27 mouse cellular contexts compared by ENCODE assay signal in the genomic region with DNA sequence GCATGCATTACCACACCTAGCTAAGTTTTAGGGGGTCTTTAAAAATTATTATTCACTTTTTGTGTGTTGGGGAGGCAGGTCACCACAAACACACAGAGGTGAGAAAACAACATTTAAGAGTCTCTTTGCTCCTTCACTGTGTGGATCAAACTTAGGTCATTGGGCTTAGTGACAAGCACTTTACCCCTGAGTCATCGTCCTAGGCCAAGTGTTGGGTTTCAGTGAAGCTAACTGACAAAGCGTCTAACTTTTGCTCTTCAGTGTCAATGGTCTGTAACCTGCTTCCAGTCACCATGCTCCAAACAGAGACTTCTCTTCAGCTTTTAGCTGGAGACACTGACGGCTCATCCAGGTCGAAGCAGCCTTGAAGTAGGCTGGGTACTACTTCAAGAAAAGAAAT.
"Had no signal": no experiment of that assay in that cellular context is flagged by ENCODE, and none has a peak within 500 bp of the region (broad histone marks: within the 10 kb centered on the region; RNA-seq: fewer than 3 reads in every experiment).

No protein-coding gene starts in this region.

- H3K9ac ChIP-seq: embryonic facial prominence, embryonic 12.5 days; embryonic facial prominence, embryonic 13.5 days; embryonic facial prominence, embryonic 15.5 days; forebrain, embryonic 12.5 days; forebrain, embryonic 13.5 days; forebrain, embryonic 15.5 days; forebrain, postnatal 0 days had no signal

- H3K27ac ChIP-seq: embryonic facial prominence, embryonic 10.5 days; embryonic facial prominence, embryonic 12.5 days; embryonic facial prominence, embryonic 13.5 days; embryonic facial prominence, embryonic 15.5 days; forebrain, embryonic 10.5 days; forebrain, embryonic 12.5 days; forebrain, embryonic 13.5 days; forebrain, embryonic 15.5 days; gastrocnemius, adult 2 months; heart, adult 2 months; heart, embryonic 10.5 days had no signal

- DNase-seq: cerebellum, adult 9-10 months; cerebellum, adult 9-11 months; cerebellum, postnatal 10 days; cerebellum, postnatal 14 days; cerebellum, postnatal 25 days; cerebellum, postnatal 36 days; embryo, embryonic 11 days; forebrain, postnatal 0 days; gastrocnemius, adult 2 months; gastrocnemius, postnatal 10 days; gastrocnemius, postnatal 14 days; gastrocnemius, postnatal 25 days; gastrocnemius, postnatal 36 days; heart, adult 18-20 months; heart, adult 2 months had no signal

- H3K4me1 ChIP-seq: embryonic facial prominence, embryonic 12.5 days; embryonic facial prominence, embryonic 15.5 days; forebrain, embryonic 10.5 days; forebrain, embryonic 12.5 days; forebrain, embryonic 13.5 days; forebrain, embryonic 15.5 days had no signal

- H3K36me3 ChIP-seq: embryonic facial prominence, embryonic 10.5 days; embryonic facial prominence, embryonic 12.5 days; embryonic facial prominence, embryonic 13.5 days; embryonic facial prominence, embryonic 15.5 days; forebrain, embryonic 10.5 days; forebrain, embryonic 12.5 days; forebrain, embryonic 15.5 days; heart, embryonic 10.5 days had no signal

- H3K4me2 ChIP-seq: embryonic facial prominence, embryonic 12.5 days; embryonic facial prominence, embryonic 13.5 days; embryonic facial prominence, embryonic 15.5 days; forebrain, embryonic 12.5 days; forebrain, embryonic 13.5 days; forebrain, embryonic 15.5 days had no signal

- H3K9me3 ChIP-seq: embryonic facial prominence, embryonic 10.5 days; embryonic facial prominence, embryonic 12.5 days; embryonic facial prominence, embryonic 13.5 days; embryonic facial prominence, embryonic 15.5 days; forebrain, embryonic 12.5 days; forebrain, embryonic 13.5 days; forebrain, embryonic 15.5 days; heart, embryonic 10.5 days had no signal

- H3K27me3 ChIP-seq: embryonic facial prominence, embryonic 12.5 days; embryonic facial prominence, embryonic 13.5 days; embryonic facial prominence, embryonic 15.5 days; forebrain, embryonic 12.5 days; forebrain, embryonic 13.5 days; forebrain, embryonic 15.5 days had no signal

- H3K4me3 ChIP-seq: embryonic facial prominence, embryonic 10.5 days; embryonic facial prominence, embryonic 12.5 days; embryonic facial prominence, embryonic 13.5 days; embryonic facial prominence, embryonic 15.5 days; erythroblast, embryonic 14.5 days; forebrain, embryonic 10.5 days; forebrain, embryonic 12.5 days; forebrain, embryonic 13.5 days; forebrain, embryonic 15.5 days; gastrocnemius, adult 2 months; heart, adult 2 months; heart, embryonic 10.5 days had no signal

- ATAC-seq: forebrain, embryonic 13.5 days; forebrain, embryonic 14.5 days; forebrain, embryonic 15.5 days; forebrain, embryonic 16.5 days; forebrain, postnatal 0 days had no signal
